10 mouse cellular contexts compared by ENCODE assay signal in the genomic region with DNA sequence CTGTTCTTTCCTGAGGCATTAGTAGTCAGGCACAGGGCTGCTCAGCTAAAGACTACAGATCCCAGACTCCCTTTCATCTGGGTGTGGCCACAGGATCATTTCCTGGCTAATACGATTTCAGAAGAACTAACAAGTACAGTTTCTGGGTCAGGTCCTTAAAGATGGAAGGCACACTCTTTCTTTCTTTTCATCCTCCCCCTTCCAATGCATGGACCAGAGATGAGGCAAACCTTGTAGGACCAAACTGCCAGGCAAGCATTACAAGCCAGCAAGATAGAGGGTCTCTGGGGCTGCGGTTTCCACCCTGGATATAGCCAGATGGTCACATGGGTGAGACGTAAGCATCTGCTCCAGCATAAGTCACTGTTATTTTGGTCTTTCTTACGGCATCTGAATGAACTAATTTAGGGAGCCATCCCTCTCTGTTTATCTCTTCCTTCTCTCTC. TPM values are rescaled to one million over a fixed set of nuclear protein-coding genes. Genes with fewer than 3 reads are reported as not detected.
DNase-seq lines count a peak whose midpoint lies in the region; ATAC-seq and TF ChIP-seq lines count a peak whose summit lies in the region.
"Had no signal": no experiment of that assay in that cellular context is flagged by ENCODE, and none has a peak within 500 bp of the region (broad histone marks: within the 10 kb centered on the region; RNA-seq: fewer than 3 reads in every experiment).

No protein-coding gene starts in this region.

- H3K4me1 ChIP-seq in kidney, embryonic 15.5 days = peaks cover 30% of the 10 kb centered on the region
- peaks cover 23% of the 10 kb centered on the region for H3K4me1 ChIP-seq in kidney, embryonic 16.5 days (ENCODE audit: insufficient read depth, low read length)
- H3K4me1 ChIP-seq in bone marrow macrophage, adult 2 months (ENCODE audit: control insufficient read depth, insufficient read depth, low read length) = peaks cover 70% of the 10 kb centered on the region
- H3K4me1 ChIP-seq in heart, embryonic 12.5 days (replicated peaks) = peaks cover 55% of the 10 kb centered on the region

- 71% methylated on average over 4 of the region's 4 CpGs for WGBS in kidney, embryonic 15.5 days
- 65% methylated on average over 4 of the region's 4 CpGs for WGBS in kidney, embryonic 16.5 days
- 42% methylated on average over 4 of the region's 4 CpGs for WGBS in heart, embryonic 12.5 days

- no peaks in the 10 kb centered on the region for H3K9me3 ChIP-seq in kidney, embryonic 15.5 days (replicated peaks)
- H3K9me3 ChIP-seq in kidney, embryonic 16.5 days (ENCODE audit: low read length) = no peaks in the 10 kb centered on the region
- no peaks in the 10 kb centered on the region for H3K9me3 ChIP-seq in heart, embryonic 12.5 days (replicated peaks)

- no peak for DNase-seq in thymus, postnatal 10 days (ENCODE audit: low spot score in 2 of 2)
- no peak for DNase-seq in MN1 (ENCODE audit: low spot score)
- no peak for DNase-seq in embryo, embryonic 9.5 days (ENCODE audit: extremely low spot score)

- no peak for ATAC-seq in kidney, embryonic 15.5 days (replicated peaks; ENCODE audit: low FRiP score)
- no peak for ATAC-seq in kidney, embryonic 16.5 days (ENCODE audit: low FRiP score, low TSS enrichment)
- ATAC-seq in heart, embryonic 12.5 days (ENCODE audit: insufficient number of reproducible peaks, low FRiP score) = no peak
- 0 out of 2 replicates have a peak, but pooled peaks have one; percentile 26 for ATAC-seq in megakaryocyte, adult 5-6 weeks (ENCODE audit: poor library complexity, severe bottlenecking)

- no peak overlapping the region for H3K27ac ChIP-seq in kidney, embryonic 15.5 days
- H3K27ac ChIP-seq in kidney, embryonic 16.5 days (ENCODE audit: low read length) = no peak overlapping the region
- H3K27ac ChIP-seq in bone marrow macrophage, adult 2 months (ENCODE audit: insufficient read depth, low read depth, low read length) = peak overlapping the region; percentile 80
- no peak overlapping the region; the same call in 1 of the 2 replicates for H3K27ac ChIP-seq in heart, embryonic 12.5 days (ENCODE audit: poor library complexity, severe bottlenecking)

- no peaks in the 10 kb centered on the region; the same call in 1 of the 2 replicates for H3K36me3 ChIP-seq in kidney, embryonic 15.5 days
- H3K36me3 ChIP-seq in kidney, embryonic 16.5 days (ENCODE audit: insufficient read depth, low read length) = no peaks in the 10 kb centered on the region
- peaks cover 6% of the 10 kb centered on the region; the same call in 1 of the 2 replicates for H3K36me3 ChIP-seq in heart, embryonic 12.5 days

- peak overlapping the region; percentile 32 for H3K4me2 ChIP-seq in kidney, embryonic 15.5 days
- H3K4me2 ChIP-seq in kidney, embryonic 16.5 days (replicated peaks; ENCODE audit: low read depth, low read length) = no peak overlapping the region; the same call in 1 of the 2 replicates
- peak overlapping the region; percentile 49 for H3K4me2 ChIP-seq in heart, embryonic 12.5 days

- H3K4me3 ChIP-seq in kidney, embryonic 15.5 days (replicated peaks) = no peak overlapping the region
- H3K4me3 ChIP-seq in kidney, embryonic 16.5 days (ENCODE audit: low read length) = no peak overlapping the region
- H3K4me3 ChIP-seq in bone marrow macrophage, adult 2 months (ENCODE audit: insufficient read depth, low read length) = peak overlapping the region; percentile 54
- peak overlapping the region; percentile 31 for H3K4me3 ChIP-seq in heart, embryonic 12.5 days

- no peaks in the 10 kb centered on the region for H3K27me3 ChIP-seq in kidney, embryonic 15.5 days
- H3K27me3 ChIP-seq in kidney, embryonic 16.5 days (ENCODE audit: insufficient read depth, low read length) = no peaks in the 10 kb centered on the region
- H3K27me3 ChIP-seq in heart, embryonic 12.5 days (replicated peaks) = no peaks in the 10 kb centered on the region

- no peak for TF ChIP-seq CTCF in bone marrow macrophage, adult 2 months (IDR thresholded peaks at IDR 0.05; ENCODE audit: low read depth, low read length)

- TF ChIP-seq POLR2A in bone marrow macrophage, adult 2 months (IDR thresholded peaks at IDR 0.05; ENCODE audit: borderline replicate concordance, low read depth, low read length) = no peak

- no peak overlapping the region for H3K9ac ChIP-seq in kidney, embryonic 15.5 days
- no peak overlapping the region for H3K9ac ChIP-seq in kidney, embryonic 16.5 days (replicated peaks; ENCODE audit: low read length)
- H3K9ac ChIP-seq in heart, embryonic 12.5 days = no peak overlapping the region

RNA-seq across cellular contexts. Expression of a gene that starts 10.3 kb away (rescaled TPM):
- 35.7 and 38.4 TPM in 2 replicates for polyA plus RNA-seq in kidney, embryonic 15.5 days (2015; fragmentation: Nextera tagmentation; extraction: Ambion mirVana)
- polyA plus RNA-seq in kidney, embryonic 16.5 days (2015; fragmentation: Nextera tagmentation; extraction: Ambion mirVana) = 38.5 and 41.9 TPM in 2 replicates
- 8.7 and 9.3 TPM in 2 replicates for polyA plus RNA-seq in bone marrow macrophage, adult 2 months (2012; ENCODE audit: insufficient read depth, insufficient read length, missing spikeins)
- polyA plus RNA-seq in heart, embryonic 12.5 days (2016; fragmentation: Nextera tagmentation; extraction: Ambion mirVana) = 39.2 and 42.4 TPM in 2 replicates
- total RNA-seq in megakaryocyte, adult 5-6 weeks (2015) = 0.11 and 0.40 TPM in 2 replicates
- 0.12 and 0.40 TPM in 2 replicates for total RNA-seq in megakaryocyte, adult 5-6 weeks (2017)

RNA-seq across cellular contexts. Expression of a gene that starts 37.1 kb away (rescaled TPM):
- polyA plus RNA-seq in kidney, embryonic 15.5 days (2015; fragmentation: Nextera tagmentation; extraction: Ambion mirVana) = 124 and 136 TPM in 2 replicates
- polyA plus RNA-seq in kidney, embryonic 16.5 days (2015; fragmentation: Nextera tagmentation; extraction: Ambion mirVana) = 135 and 139 TPM in 2 replicates
- polyA plus RNA-seq in bone marrow macrophage, adult 2 months (2012; ENCODE audit: insufficient read depth, insufficient read length, missing spikeins) = 570 and 586 TPM in 2 replicates
- 122 and 131 TPM in 2 replicates for polyA plus RNA-seq in heart, embryonic 12.5 days (2016; fragmentation: Nextera tagmentation; extraction: Ambion mirVana)
- total RNA-seq in megakaryocyte, adult 5-6 weeks (2015) = 493 and 520 TPM in 2 replicates
- total RNA-seq in megakaryocyte, adult 5-6 weeks (2017) = 221 and 239 TPM in 2 replicates

RNA-seq across cellular contexts. Expression of a gene that starts 56.5 kb away (rescaled TPM):
- 1.4 and 2.3 TPM in 2 replicates for polyA plus RNA-seq in kidney, embryonic 15.5 days (2015; fragmentation: Nextera tagmentation; extraction: Ambion mirVana)
- 1.0 and 1.5 TPM in 2 replicates for polyA plus RNA-seq in kidney, embryonic 16.5 days (2015; fragmentation: Nextera tagmentation; extraction: Ambion mirVana)
- polyA plus RNA-seq in bone marrow macrophage, adult 2 months (2012; ENCODE audit: insufficient read depth, insufficient read length, missing spikeins) = not detected in 2 replicates
- 0.97 and 1.3 TPM in 2 replicates for polyA plus RNA-seq in heart, embryonic 12.5 days (2016; fragmentation: Nextera tagmentation; extraction: Ambion mirVana)
- total RNA-seq in megakaryocyte, adult 5-6 weeks (2015) = not detected in 2 replicates
- total RNA-seq in megakaryocyte, adult 5-6 weeks (2017) = not detected in 2 replicates
- total RNA-seq: hematopoietic stem cell, adult 5-6 weeks had no signal
- polyA plus RNA-seq: liver, embryonic 16.5 days had no signal

Comparison
In these comparisons a context has a peak if more than half of its experiments do, and no peak if none do; other contexts are left out.
1. H3K4me3 ChIP-seq: peak in bone marrow macrophage, adult 2 months (single experiment) and heart, embryonic 12.5 days (single experiment); none in kidney, embryonic 15.5 days (single experiment) and kidney, embryonic 16.5 days (single experiment).